Mouse (Mus musculus) heart, embryonic 12.5 days (tissue): ENCODE measurements around the gene Cpm. TPM values are rescaled to one million over a fixed set of nuclear protein-coding genes. Genes with fewer than 3 reads are reported as not detected.

Experiments
- ATAC-seq: fragments of 200-750 bp; cut with Nextera tagmentation; 2 replicates; pipeline ENCODE4 v1.8.0; 2017; ENCODE audit warnings: moderate TSS enrichment, moderate library complexity; ENCODE audit not compliant: insufficient number of reproducible peaks, low FRiP score
- H3K27ac ChIP-seq: fragments of 300-500 bp; sonication (generic); 2 replicates; pipeline ENCODE4 v1.5.1; 2016; ENCODE audit warnings: mild to moderate bottlenecking, moderate library complexity; ENCODE audit not compliant: poor library complexity, severe bottlenecking
- H3K27me3 ChIP-seq: fragments of 300-500 bp; sonication (generic); replicated peaks from 2 replicates; pipeline ENCODE4 v1.6.1; 2016; ENCODE audit warnings: mild to moderate bottlenecking, moderate library complexity
- H3K36me3 ChIP-seq: fragments of 300-500 bp; sonication (generic); 2 replicates; pipeline ENCODE4 v1.6.1; 2016; ENCODE audit warnings: mild to moderate bottlenecking, moderate library complexity
- H3K4me1 ChIP-seq: fragments of 300-500 bp; sonication (generic); replicated peaks from 2 replicates; pipeline ENCODE4 v1.6.1; 2016; ENCODE audit warnings: mild to moderate bottlenecking
- H3K4me2 ChIP-seq: fragments of 300-500 bp; sonication (generic); 2 replicates; pipeline ENCODE4 v1.6.1; 2016; ENCODE audit warnings: mild to moderate bottlenecking, moderate library complexity
- H3K4me3 ChIP-seq: fragments of 300-500 bp; sonication (generic); 2 replicates; pipeline ENCODE4 v1.5.1; 2016; ENCODE audit warnings: mild to moderate bottlenecking
- H3K9ac ChIP-seq: fragments of 300-500 bp; sonication (generic); 2 replicates; pipeline ENCODE4 v1.6.1; 2016; ENCODE audit warnings: mild to moderate bottlenecking, moderate library complexity
- H3K9me3 ChIP-seq: fragments of 300-500 bp; sonication (generic); replicated peaks from 2 replicates; pipeline ENCODE4 v1.6.1; 2016; ENCODE audit warnings: mild to moderate bottlenecking, moderate library complexity
- WGBS: fragments of 180-500 bp; shearing (Covaris S2); methylation state at CpG from one replicate; pipeline ENCODE4 v1.1.7; 2016; 5-methylcytosine and 5-hydroxymethylcytosine counted together
- polyA plus RNA-seq: library from polyadenylated mRNA; unstranded; fragments of >200 nt; fragmentation: Nextera tagmentation; extraction: Ambion mirVana; gene quantifications from 2 replicates; pipeline ENCODE4 v1.2.1, GENCODE M21; 2016

Cpm gene
- polyA plus RNA-seq, 1 experiment from 2014 or later: 2.5 TPM

DNA sequence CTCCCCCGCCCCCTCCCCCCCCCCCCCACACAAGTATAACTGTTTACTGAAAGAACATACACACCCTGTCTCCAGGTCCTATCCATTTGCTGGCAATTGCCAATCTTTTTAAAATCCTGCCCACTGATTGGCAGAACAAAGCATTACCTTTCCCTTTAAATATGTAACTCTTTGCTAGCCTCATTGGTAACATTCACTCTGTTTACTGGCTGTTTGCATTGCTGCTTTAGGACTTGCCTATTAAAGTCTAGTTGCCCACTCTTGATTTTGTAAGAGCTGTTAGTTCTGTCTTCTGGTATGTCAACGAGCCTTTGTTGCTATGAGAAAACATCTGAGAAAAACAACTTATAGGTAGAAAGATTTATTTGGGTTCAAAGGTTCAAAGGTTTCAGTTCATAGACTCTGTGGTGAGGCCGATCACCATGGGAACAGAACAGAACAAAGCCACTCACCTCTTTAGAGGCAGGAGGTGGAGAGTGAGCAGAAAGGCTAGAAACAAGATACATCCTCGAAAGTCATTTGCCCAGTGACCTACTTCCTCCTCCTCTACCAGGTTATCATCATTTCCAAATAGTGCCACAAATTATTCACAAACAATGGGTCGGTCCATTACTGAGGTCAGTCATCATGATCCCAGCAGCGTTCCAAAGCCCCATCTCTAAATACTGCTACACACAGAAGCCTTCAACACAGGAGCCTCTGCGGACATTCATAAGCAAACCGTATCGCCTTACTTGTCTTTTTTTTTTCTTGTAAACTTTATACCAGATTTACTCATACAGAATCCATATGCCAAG lies 3.6 kb upstream of the Cpm start:
- Histone ChIP-seq H3K4me3 (no peak overlapping the region), H3K27me3 (peaks cover 39% of the 10 kb centered on the region), H3K4me2 (no peak overlapping the region), H3K9me3 (no peaks in the 10 kb centered on the region), H3K27ac (no peak overlapping the region), H3K36me3 (no peaks in the 10 kb centered on the region), H3K9ac (no peak overlapping the region), H3K4me1 (peaks cover 3% of the 10 kb centered on the region; the same call in 1 of the 2 replicates)
- no peak for ATAC-seq
- 77% methylated on average over 8 of the region's 9 CpGs for WGBS

GRCm38 (mm10) chr10:117626297-117626613 lies 3.0 kb upstream of the Cpm start:
- Histone ChIP-seq H3K9me3 (no peaks in the 10 kb centered on the region), H3K27ac (no peak overlapping the region), H3K4me3 (no peak overlapping the region), H3K27me3 (peaks cover 43% of the 10 kb centered on the region), H3K36me3 (no peaks in the 10 kb centered on the region), H3K4me2 (no peak overlapping the region), H3K9ac (no peak overlapping the region), H3K4me1 (peaks cover 3% of the 10 kb centered on the region; the same call in 1 of the 2 replicates)
- no peak for ATAC-seq
- 79% methylated on average over 3 of the region's 3 CpGs for WGBS

DNA sequence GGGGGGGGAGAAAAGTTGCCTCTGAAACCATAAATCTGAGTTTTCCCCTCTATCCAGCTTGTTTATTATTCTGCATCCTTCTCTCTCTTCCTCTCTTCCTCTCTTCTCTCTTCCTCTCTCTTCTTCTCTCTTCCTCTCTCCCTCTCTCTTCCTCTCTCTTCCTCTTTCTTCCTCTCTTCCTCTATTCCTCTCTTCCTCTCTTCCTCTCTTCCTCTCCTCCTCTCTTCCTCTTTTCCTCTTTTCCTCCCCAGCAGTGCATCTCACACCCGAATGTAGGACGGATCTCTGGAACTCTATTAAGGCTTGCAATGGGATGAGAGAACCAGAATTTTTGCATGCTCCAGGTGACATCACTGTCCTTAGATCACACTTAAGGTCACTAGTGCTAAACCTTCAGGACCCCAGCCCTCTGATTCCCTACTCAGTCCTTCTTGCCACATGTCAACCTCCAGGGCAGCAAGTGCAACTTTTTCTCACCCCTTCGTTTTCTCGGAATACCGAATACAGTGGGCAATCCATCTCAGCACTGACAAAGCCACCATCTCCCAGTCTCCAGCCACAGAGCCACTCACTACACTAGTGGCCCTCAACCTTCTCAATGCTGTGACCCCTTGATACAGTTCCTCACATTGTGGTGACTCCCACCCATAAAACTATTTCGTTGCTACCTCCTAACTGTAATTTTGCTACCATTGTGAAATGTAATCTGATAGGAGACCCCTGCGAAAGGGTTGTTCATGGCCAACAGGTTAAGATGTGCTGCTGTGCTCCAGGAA lies 2.3 kb upstream of the Cpm start:
- Histone ChIP-seq H3K9ac (no peak overlapping the region), H3K36me3 (no peaks in the 10 kb centered on the region), H3K27ac (no peak overlapping the region), H3K4me1 (peaks cover 3% of the 10 kb centered on the region; the same call in 1 of the 2 replicates), H3K9me3 (no peaks in the 10 kb centered on the region), H3K4me3 (no peak overlapping the region), H3K27me3 (peaks cover 51% of the 10 kb centered on the region), H3K4me2 (no peak overlapping the region)
- no peak for ATAC-seq
- WGBS: 64% methylated on average over 7 of the region's 7 CpGs

DNA sequence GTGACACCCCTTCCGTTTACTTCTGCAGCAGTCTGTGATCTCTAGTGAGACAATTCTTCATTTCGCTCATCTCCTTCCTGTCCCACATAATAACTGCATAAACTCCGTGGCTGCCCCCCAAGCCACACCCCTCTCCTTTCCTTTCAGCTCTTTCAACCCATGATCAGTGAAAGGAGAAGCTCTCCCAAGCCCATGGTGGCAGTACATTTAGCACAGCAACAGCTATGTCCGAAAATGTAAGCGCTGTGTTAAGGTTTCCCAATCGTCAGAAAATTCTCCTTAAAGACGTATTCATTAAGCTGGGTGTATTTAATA lies 1.7 kb upstream of the Cpm start:
- H3K4me1 ChIP-seq: peaks cover 3% of the 10 kb centered on the region; the same call in 1 of the 2 replicates
- no peak overlapping the region for H3K27ac ChIP-seq
- WGBS: 47% methylated on average over 7 of the region's 7 CpGs
- H3K4me3 ChIP-seq: no peak overlapping the region
- no peaks in the 10 kb centered on the region for H3K36me3 ChIP-seq
- no peak overlapping the region for H3K9ac ChIP-seq
- H3K9me3 ChIP-seq: no peaks in the 10 kb centered on the region
- no peak for ATAC-seq
- peaks cover 51% of the 10 kb centered on the region for H3K27me3 ChIP-seq
- no peak overlapping the region for H3K4me2 ChIP-seq

DNA sequence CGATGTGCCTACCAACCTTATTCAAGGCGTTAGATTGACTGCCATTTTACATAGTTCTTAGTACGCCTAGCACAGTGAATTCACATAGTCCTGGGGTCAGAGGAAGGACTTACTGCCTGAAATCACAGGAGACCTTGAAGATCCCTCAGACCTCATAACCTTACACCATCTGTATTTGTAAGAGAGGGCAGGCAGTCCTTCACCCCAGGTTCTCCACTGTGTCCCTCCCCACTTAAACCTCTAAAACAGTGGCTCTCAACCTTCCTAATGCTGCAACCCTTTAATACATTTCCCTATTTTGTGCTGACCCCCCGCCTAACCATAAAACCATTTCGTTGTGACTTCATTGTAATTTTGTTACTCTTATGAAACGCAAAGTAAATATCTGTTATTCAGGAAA lies 1.4 kb upstream of the Cpm start:
- 52% methylated on average over 6 of the region's 6 CpGs for WGBS
- H3K4me1 ChIP-seq: peaks cover 3% of the 10 kb centered on the region; the same call in 1 of the 2 replicates
- no peaks in the 10 kb centered on the region for H3K36me3 ChIP-seq
- H3K9me3 ChIP-seq: no peaks in the 10 kb centered on the region
- no peak for ATAC-seq
- no peak overlapping the region for H3K27ac ChIP-seq
- no peak overlapping the region; the same call in 1 of the 2 replicates for H3K4me2 ChIP-seq
- H3K27me3 ChIP-seq: peaks cover 51% of the 10 kb centered on the region
- no peak overlapping the region for H3K4me3 ChIP-seq
- no peak overlapping the region for H3K9ac ChIP-seq

DNA sequence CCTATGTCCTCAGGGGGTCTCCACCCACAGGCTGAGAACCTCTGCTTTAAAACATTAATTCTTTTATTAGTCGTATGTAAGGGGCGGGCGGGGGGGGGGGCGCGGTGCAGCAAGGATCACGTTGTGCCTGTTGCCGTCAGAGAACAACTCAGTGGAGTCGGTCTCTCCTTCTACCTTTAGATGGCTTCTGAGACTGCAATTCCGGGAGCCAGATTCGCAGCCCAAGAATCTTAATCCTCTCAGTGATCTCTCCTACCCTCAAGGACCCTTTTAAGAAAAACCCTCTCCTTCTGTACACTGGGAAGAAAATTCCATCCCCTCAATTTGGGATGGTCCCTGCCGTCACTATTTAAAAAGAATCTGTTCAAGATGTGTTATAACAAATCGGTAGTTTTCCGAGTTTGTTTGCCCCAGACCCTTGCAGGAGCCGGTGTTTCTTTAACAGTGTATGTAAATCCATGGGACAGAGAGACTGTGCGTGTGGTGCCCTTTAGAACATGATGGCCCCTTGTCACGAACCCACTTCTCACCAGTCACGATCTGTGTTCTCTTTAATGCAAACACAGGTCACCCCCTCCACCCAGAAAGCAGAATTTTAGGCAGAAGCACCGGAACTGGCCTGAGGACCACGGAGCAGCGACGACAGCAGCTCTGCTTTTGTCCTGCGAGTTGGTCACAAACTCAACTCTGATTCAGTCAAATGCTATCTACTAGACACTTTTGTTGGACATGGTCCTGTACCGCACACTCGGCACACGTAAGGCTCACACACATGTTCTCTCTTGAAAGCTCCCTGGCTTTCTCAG lies 734 bp upstream of the Cpm start:
- Histone ChIP-seq H3K9ac (peak overlapping the region; percentile 55), H3K4me3 (peak overlapping the region; percentile 59), H3K4me1 (peaks cover 3% of the 10 kb centered on the region; the same call in 1 of the 2 replicates), H3K4me2 (peak overlapping the region; percentile 97), H3K36me3 (no peaks in the 10 kb centered on the region), H3K27me3 (peaks cover 51% of the 10 kb centered on the region), H3K9me3 (no peaks in the 10 kb centered on the region), H3K27ac (no peak overlapping the region)
- no peak for ATAC-seq
- WGBS: 3% methylated on average over 25 of the region's 25 CpGs

DNA sequence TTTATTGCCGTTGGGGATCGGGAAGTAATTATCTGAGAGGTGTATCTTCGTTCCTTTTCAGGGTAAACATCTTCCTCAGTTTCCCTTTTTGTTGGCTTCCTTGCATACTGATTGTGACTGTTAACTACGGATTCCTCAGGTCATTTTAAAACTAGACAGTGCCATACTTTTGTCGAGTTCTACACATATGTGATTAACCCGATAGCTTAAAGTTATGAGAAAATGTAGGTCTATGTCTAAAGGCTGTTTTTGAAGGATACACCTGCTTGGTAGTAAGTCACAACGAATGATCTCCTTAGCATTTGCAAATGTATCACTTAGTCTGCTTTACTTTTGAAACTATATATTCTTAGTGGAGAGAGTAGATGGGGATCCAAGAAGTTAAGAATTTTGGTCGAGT lies 876 bp downstream of the Cpm start:
- Histone ChIP-seq H3K9ac (no peak overlapping the region), H3K36me3 (no peaks in the 10 kb centered on the region), H3K4me1 (peaks cover 3% of the 10 kb centered on the region; the same call in 1 of the 2 replicates), H3K27me3 (peaks cover 51% of the 10 kb centered on the region), H3K4me3 (no peak overlapping the region), H3K9me3 (no peaks in the 10 kb centered on the region), H3K4me2 (no peak overlapping the region; the same call in 1 of the 2 replicates), H3K27ac (no peak overlapping the region)
- WGBS: 26% methylated on average over 8 of the region's 8 CpGs
- no peak for ATAC-seq

DNA sequence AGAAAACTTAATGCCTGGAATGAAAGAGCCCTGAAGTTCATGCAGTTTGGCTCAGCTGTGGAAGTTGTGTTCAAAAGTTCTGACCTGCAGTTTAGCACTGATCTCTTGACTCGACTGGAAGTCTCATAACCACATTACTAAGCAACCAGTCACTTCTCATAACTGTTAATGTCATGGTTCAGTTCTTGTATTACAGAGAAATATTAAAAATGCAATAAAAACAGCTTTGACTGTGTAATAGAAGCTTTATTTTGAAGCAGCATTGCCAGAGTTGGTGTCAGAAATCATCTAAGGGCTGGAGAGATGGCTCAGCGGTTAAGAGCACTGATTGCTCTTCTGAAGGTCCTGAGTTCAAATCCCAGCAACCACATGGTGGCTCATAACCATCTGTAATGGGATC lies 1.5 kb downstream of the Cpm start:
- Histone ChIP-seq H3K27ac (no peak overlapping the region), H3K9ac (no peak overlapping the region), H3K27me3 (peaks cover 51% of the 10 kb centered on the region), H3K9me3 (no peaks in the 10 kb centered on the region), H3K4me1 (peaks cover 3% of the 10 kb centered on the region; the same call in 1 of the 2 replicates), H3K4me3 (no peak overlapping the region), H3K4me2 (no peak overlapping the region), H3K36me3 (no peaks in the 10 kb centered on the region)
- no peak for ATAC-seq
- 59% methylated on average over 2 of the region's 2 CpGs for WGBS

DNA sequence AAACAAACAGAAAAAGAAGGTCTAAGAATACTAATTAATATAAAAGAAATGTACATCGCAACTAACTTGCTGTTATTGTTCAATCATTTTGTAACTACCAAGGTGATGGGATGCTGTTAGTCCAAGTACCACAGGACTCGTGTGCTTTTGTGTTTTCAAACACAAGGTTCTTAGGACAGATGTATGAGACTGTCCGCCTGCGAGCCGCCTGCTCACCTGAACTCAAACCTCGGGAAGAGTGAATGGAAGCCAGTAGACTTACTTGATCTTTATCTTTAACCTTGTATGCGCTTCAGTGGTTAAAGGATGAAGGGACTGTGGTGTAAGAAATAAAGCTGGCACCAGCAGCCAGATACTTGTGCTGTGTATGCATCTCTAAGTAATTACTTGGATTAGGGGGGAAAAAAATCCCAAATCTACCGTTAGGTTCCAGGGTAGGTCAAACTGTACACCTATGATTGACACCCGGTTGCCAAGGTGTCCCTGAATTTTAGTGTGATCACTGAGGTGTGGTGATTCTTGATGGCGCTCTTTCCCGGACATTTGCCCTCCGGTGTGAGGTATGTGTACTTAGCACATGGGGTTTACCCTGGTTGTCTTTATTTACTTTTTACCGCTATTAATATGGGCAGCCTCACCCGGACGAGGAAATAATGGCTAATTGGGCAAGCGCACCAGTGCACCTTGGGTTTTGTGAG lies 2.4 kb downstream of the Cpm start:
- WGBS: 83% methylated on average over 16 of the region's 16 CpGs
- Histone ChIP-seq H3K9ac (no peak overlapping the region), H3K27me3 (peaks cover 51% of the 10 kb centered on the region), H3K27ac (no peak overlapping the region), H3K4me1 (peaks cover 3% of the 10 kb centered on the region; the same call in 1 of the 2 replicates), H3K9me3 (no peaks in the 10 kb centered on the region), H3K4me2 (no peak overlapping the region), H3K36me3 (no peaks in the 10 kb centered on the region), H3K4me3 (no peak overlapping the region)
- no peak for ATAC-seq

DNA sequence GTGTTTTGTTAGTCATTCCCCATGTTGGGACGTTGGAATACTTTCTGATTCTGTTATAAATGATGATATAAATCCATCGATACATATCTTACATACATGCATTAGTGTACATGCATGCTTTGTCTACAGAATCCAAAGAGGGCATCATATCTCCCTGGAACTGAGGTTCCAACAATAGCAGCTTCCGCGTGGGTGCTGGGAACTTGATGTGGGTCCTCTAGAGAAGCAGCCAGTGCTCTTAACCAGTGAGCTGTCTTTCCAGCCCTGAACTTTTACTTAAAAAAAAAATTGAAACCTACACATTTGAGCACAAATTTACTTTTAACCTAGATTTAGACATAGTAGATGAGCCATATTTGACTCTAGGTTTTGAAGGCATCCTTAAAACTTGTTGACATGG lies 3.1 kb downstream of the Cpm start:
- ATAC-seq: no peak
- Histone ChIP-seq H3K4me1 (peaks cover 3% of the 10 kb centered on the region; the same call in 1 of the 2 replicates), H3K4me2 (no peak overlapping the region), H3K9me3 (no peaks in the 10 kb centered on the region), H3K4me3 (no peak overlapping the region), H3K36me3 (no peaks in the 10 kb centered on the region), H3K27me3 (peaks cover 44% of the 10 kb centered on the region), H3K27ac (no peak overlapping the region), H3K9ac (no peak overlapping the region)
- 84% methylated on average over 4 of the region's 4 CpGs for WGBS
